Mouse (Mus musculus) forebrain, embryonic 11.5 days (tissue): ENCODE data around the gene Unc93b1. TPM values are rescaled to one million over a fixed set of nuclear protein-coding genes. Genes with fewer than 3 reads are reported as not detected.

Experiments used
- ATAC-seq: fragments of 200-750 bp; cut with Nextera tagmentation; replicated peaks from 2 replicates; pipeline ENCODE4 v1.8.0; 2017; ENCODE audit warnings: moderate TSS enrichment; ENCODE audit not compliant: low FRiP score
- DNase-seq: peaks from one replicate; pipeline ENCODE4 v3.0.0-alpha.2; 2017; ENCODE audit warnings: low spot score
- H3K27ac ChIP-seq: fragments of 300-500 bp; sonication (generic); 2 replicates; pipeline ENCODE4 v1.5.1; 2014; ENCODE audit warnings: low read depth, low read length
- H3K27me3 ChIP-seq: fragments of 300-500 bp; sonication (generic); 2 replicates; pipeline ENCODE4 v1.6.1; 2014; ENCODE audit warnings: mild to moderate bottlenecking, low read length, mixed read lengths; ENCODE audit not compliant: control insufficient read depth, insufficient read depth
- H3K36me3 ChIP-seq: fragments of 300-500 bp; sonication (generic); 2 replicates; pipeline ENCODE4 v1.6.1; 2014; ENCODE audit warnings: mild to moderate bottlenecking, low read length, moderate library complexity, mixed read lengths; ENCODE audit not compliant: control insufficient read depth, insufficient read depth
- H3K4me1 ChIP-seq: fragments of 300-500 bp; sonication (generic); replicated peaks from 2 replicates; pipeline ENCODE4 v1.6.1; 2014; ENCODE audit warnings: low read length, mixed read lengths; ENCODE audit not compliant: control insufficient read depth, insufficient read depth
- H3K4me2 ChIP-seq: fragments of 300-500 bp; sonication (generic); 2 replicates; pipeline ENCODE4 v1.6.1; 2014; ENCODE audit warnings: low read depth, mild to moderate bottlenecking, low read length, moderate library complexity, mixed read lengths; ENCODE audit not compliant: severe bottlenecking
- H3K4me3 ChIP-seq: fragments of 300-500 bp; sonication (generic); 2 replicates; pipeline ENCODE4 v1.5.1; 2014; ENCODE audit warnings: low read depth, low read length
- H3K9ac ChIP-seq: fragments of 300-500 bp; sonication (generic); 2 replicates; pipeline ENCODE4 v1.6.1; 2014; ENCODE audit warnings: low read length
- H3K9me3 ChIP-seq: fragments of 300-500 bp; sonication (generic); 2 replicates; pipeline ENCODE4 v1.6.1; 2016; ENCODE audit warnings: low read length, mixed read lengths; ENCODE audit not compliant: control insufficient read depth
- WGBS: fragments of 180-500 bp; shearing (Covaris S2); extraction: QIAGEN DNeasy Blood & Tissue Kit; methylation state at CpG from one replicate; pipeline ENCODE4 v1.1.7; 2014; 5-methylcytosine and 5-hydroxymethylcytosine counted together
- polyA plus RNA-seq: library from polyadenylated mRNA; unstranded; fragments of >200 nt; fragmentation: Nextera tagmentation; extraction: Ambion mirVana; gene quantifications from 2 replicates; pipeline ENCODE4 v1.2.1, GENCODE M21; 2014

Gene Unc93b1
- 4.9 and 5.7 TPM in 2 replicates for polyA plus RNA-seq

- Histone ChIP-seq H3K4me2 (peak within 1 kb of the TSS; percentile 75), H3K36me3 (no peaks in the 10 kb centered on the region), H3K9ac (peak within 1 kb of the TSS; percentile 54), H3K27me3 (no peaks in the 10 kb centered on the region), H3K4me1 (no peaks in the 10 kb centered on the region; the same call in none of the 2 replicates), H3K4me3 (peak within 1 kb of the TSS; percentile 38), H3K9me3 (no peaks in the 10 kb centered on the region), H3K27ac (no peak within 1 kb of the TSS)
- peak; percentile 65 for DNase-seq
- ATAC-seq = peak; percentile 71
- WGBS = 5% methylated on average over 39 of the region's 42 CpGs
Observed at GRCm38 (mm10) chr19:3935032-3935895, at the start of gene Unc93b1. Unc93b1 (plus strand) TSS chr19:3935186.

GRCm38 (mm10) chr19:3889096-3889495 lies 45.9 kb upstream of the Unc93b1 start:
- H3K27me3 ChIP-seq = no peaks in the 10 kb centered on the region
- H3K9ac ChIP-seq = no peak overlapping the region
- H3K27ac ChIP-seq = no peak overlapping the region
- no peaks in the 10 kb centered on the region for H3K9me3 ChIP-seq
- no peaks in the 10 kb centered on the region for H3K4me1 ChIP-seq
- no peak overlapping the region for H3K4me2 ChIP-seq
- ATAC-seq (no peak), DNase-seq (no peak)
- H3K36me3 ChIP-seq = peaks cover 8% of the 10 kb centered on the region
- H3K4me3 ChIP-seq = no peak overlapping the region
- 89% methylated on average over 5 of the region's 5 CpGs for WGBS

GRCm38 (mm10) chr19:3890181-3890580 lies 44.8 kb upstream of the Unc93b1 start:
- DNase-seq = no peak
- H3K9ac ChIP-seq = no peak overlapping the region
- peaks cover 3% of the 10 kb centered on the region; the same call in 1 of the 2 replicates for H3K4me1 ChIP-seq
- no peaks in the 10 kb centered on the region for H3K9me3 ChIP-seq
- H3K27ac ChIP-seq = no peak overlapping the region
- no peak for ATAC-seq
- H3K4me2 ChIP-seq = no peak overlapping the region
- H3K27me3 ChIP-seq = no peaks in the 10 kb centered on the region
- H3K36me3 ChIP-seq = peaks cover 11% of the 10 kb centered on the region
- 86% methylated on average over 8 of the region's 8 CpGs for WGBS
- H3K4me3 ChIP-seq = no peak overlapping the region

- DNase-seq (no peak), ATAC-seq (no peak)
- Histone ChIP-seq H3K9ac (no peak overlapping the region), H3K27me3 (no peaks in the 10 kb centered on the region), H3K36me3 (peaks cover 16% of the 10 kb centered on the region), H3K4me3 (no peak overlapping the region), H3K4me2 (no peak overlapping the region), H3K9me3 (no peaks in the 10 kb centered on the region), H3K27ac (no peak overlapping the region), H3K4me1 (peaks cover 4% of the 10 kb centered on the region; the same call in 1 of the 2 replicates)
- 97% methylated on average over 4 of the region's 4 CpGs for WGBS
Observed at GRCm38 (mm10) chr19:3893545-3894116, 41.4 kb upstream of the Unc93b1 start.

GRCm38 (mm10) chr19:3894294-3894693 lies 40.7 kb upstream of the Unc93b1 start:
- no peaks in the 10 kb centered on the region for H3K27me3 ChIP-seq
- 90% methylated on average over 2 of the region's 2 CpGs for WGBS

GRCm38 (mm10) chr19:3895171-3895631 lies 39.8 kb upstream of the Unc93b1 start:
- no peak overlapping the region for H3K4me2 ChIP-seq
- DNase-seq = no peak
- H3K4me3 ChIP-seq = no peak overlapping the region
- no peak overlapping the region for H3K9ac ChIP-seq
- WGBS = 37% methylated on average over 3 of the region's 3 CpGs
- peaks cover 4% of the 10 kb centered on the region; the same call in 1 of the 2 replicates for H3K4me1 ChIP-seq
- peaks cover 16% of the 10 kb centered on the region for H3K36me3 ChIP-seq
- no peaks in the 10 kb centered on the region for H3K9me3 ChIP-seq
- H3K27ac ChIP-seq = peak overlapping the region; percentile 41; the same call in 1 of the 2 replicates
- H3K27me3 ChIP-seq = no peaks in the 10 kb centered on the region
- no peak for ATAC-seq

More at GRCm38 (mm10) chr19:3894294-3894693, 40.7 kb upstream of the Unc93b1 start:
- ATAC-seq (no peak), DNase-seq (no peak)
- Histone ChIP-seq H3K27ac (no peak overlapping the region), H3K4me1 (peaks cover 4% of the 10 kb centered on the region; the same call in 1 of the 2 replicates), H3K9ac (no peak overlapping the region), H3K4me2 (no peak overlapping the region), H3K36me3 (peaks cover 16% of the 10 kb centered on the region), H3K9me3 (no peaks in the 10 kb centered on the region), H3K4me3 (no peak overlapping the region)

GRCm38 (mm10) chr19:3896208-3896607 lies 38.8 kb upstream of the Unc93b1 start:
- no peaks in the 10 kb centered on the region for H3K9me3 ChIP-seq
- H3K27me3 ChIP-seq = no peaks in the 10 kb centered on the region
- peaks cover 16% of the 10 kb centered on the region for H3K36me3 ChIP-seq
- H3K27ac ChIP-seq = no peak overlapping the region
- no peak overlapping the region for H3K9ac ChIP-seq
- no peak overlapping the region for H3K4me2 ChIP-seq
- WGBS = 91% methylated on average over 10 of the region's 10 CpGs
- no peak for ATAC-seq
- peaks cover 4% of the 10 kb centered on the region; the same call in 1 of the 2 replicates for H3K4me1 ChIP-seq
- no peak overlapping the region for H3K4me3 ChIP-seq
- no peak for DNase-seq

GRCm38 (mm10) chr19:3897557-3897956 lies 37.4 kb upstream of the Unc93b1 start:
- WGBS = 95% methylated on average over 5 of the region's 5 CpGs
- ATAC-seq (no peak), DNase-seq (no peak)
- Histone ChIP-seq H3K27me3 (no peaks in the 10 kb centered on the region), H3K27ac (no peak overlapping the region), H3K4me2 (no peak overlapping the region), H3K4me1 (peaks cover 4% of the 10 kb centered on the region; the same call in 1 of the 2 replicates), H3K9me3 (no peaks in the 10 kb centered on the region), H3K36me3 (peaks cover 13% of the 10 kb centered on the region), H3K9ac (no peak overlapping the region), H3K4me3 (no peak overlapping the region)
